Mouse (Mus musculus) embryonic facial prominence, embryonic 15.5 days (tissue): Measurements from ENCODE around the gene Mlh1. TPM values are rescaled to one million over a fixed set of nuclear protein-coding genes. Genes with fewer than 3 reads are reported as not detected.

Experiments
- ATAC-seq: fragments of 200-750 bp; cut with Nextera tagmentation; 2 replicates; pipeline ENCODE4 v1.8.0; 2017; ENCODE audit warnings: low read depth, moderate TSS enrichment; ENCODE audit not compliant: insufficient number of reproducible peaks, low FRiP score, low TSS enrichment
- H3K27ac ChIP-seq: fragments of 300-500 bp; sonication (generic); replicated peaks from 2 replicates; pipeline ENCODE4 v1.5.1; 2015; ENCODE audit warnings: mild to moderate bottlenecking, inconsistent platforms
- H3K27me3 ChIP-seq: fragments of 300-500 bp; sonication (generic); 2 replicates; pipeline ENCODE4 v1.6.1; 2015; ENCODE audit warnings: inconsistent platforms
- H3K36me3 ChIP-seq: fragments of 300-500 bp; sonication (generic); 2 replicates; pipeline ENCODE4 v1.6.1; 2015; ENCODE audit warnings: mild to moderate bottlenecking, inconsistent platforms
- H3K4me1 ChIP-seq: fragments of 300-500 bp; sonication (generic); 2 replicates; pipeline ENCODE4 v1.6.1; 2015; ENCODE audit warnings: inconsistent platforms
- H3K4me2 ChIP-seq: fragments of 300-500 bp; sonication (generic); replicated peaks from 2 replicates; pipeline ENCODE4 v1.6.1; 2015; ENCODE audit warnings: mild to moderate bottlenecking, inconsistent platforms
- H3K4me3 ChIP-seq: fragments of 300-500 bp; sonication (generic); replicated peaks from 2 replicates; pipeline ENCODE4 v1.5.1; 2015; ENCODE audit warnings: mild to moderate bottlenecking, inconsistent platforms
- H3K9ac ChIP-seq: fragments of 300-500 bp; sonication (generic); 2 replicates; pipeline ENCODE4 v1.6.1; 2015; ENCODE audit warnings: inconsistent platforms
- H3K9me3 ChIP-seq: fragments of 300-500 bp; sonication (generic); replicated peaks from 2 replicates; pipeline ENCODE4 v1.6.1; 2016; ENCODE audit warnings: inconsistent platforms
- WGBS: fragments of 180-500 bp; shearing (Covaris S2); methylation state at CpG from one replicate; pipeline ENCODE4 v1.1.7; 2015; 5-methylcytosine and 5-hydroxymethylcytosine counted together
- polyA plus RNA-seq: library from polyadenylated mRNA; unstranded; fragments of >200 nt; fragmentation: Nextera tagmentation; extraction: Ambion mirVana; gene quantifications from 2 replicates; pipeline ENCODE4 v1.2.1, GENCODE M21; 2015

Mlh1 gene
- polyA plus RNA-seq, 1 experiment from 2014 or later: 34.3 TPM

GRCm38 (mm10) chr9:111302196-111302831 lies 30.7 kb upstream of the Mlh1 start:
- no peak overlapping the region for H3K4me2 ChIP-seq
- H3K36me3 ChIP-seq: no peaks in the 10 kb centered on the region
- no peak for ATAC-seq
- H3K4me3 ChIP-seq: no peak overlapping the region
- H3K9ac ChIP-seq: no peak overlapping the region
- no peaks in the 10 kb centered on the region for H3K4me1 ChIP-seq
- H3K27ac ChIP-seq: no peak overlapping the region
- H3K9me3 ChIP-seq: no peaks in the 10 kb centered on the region
- WGBS: 71% methylated on average over 12 of the region's 12 CpGs
- no peaks in the 10 kb centered on the region for H3K27me3 ChIP-seq

DNA sequence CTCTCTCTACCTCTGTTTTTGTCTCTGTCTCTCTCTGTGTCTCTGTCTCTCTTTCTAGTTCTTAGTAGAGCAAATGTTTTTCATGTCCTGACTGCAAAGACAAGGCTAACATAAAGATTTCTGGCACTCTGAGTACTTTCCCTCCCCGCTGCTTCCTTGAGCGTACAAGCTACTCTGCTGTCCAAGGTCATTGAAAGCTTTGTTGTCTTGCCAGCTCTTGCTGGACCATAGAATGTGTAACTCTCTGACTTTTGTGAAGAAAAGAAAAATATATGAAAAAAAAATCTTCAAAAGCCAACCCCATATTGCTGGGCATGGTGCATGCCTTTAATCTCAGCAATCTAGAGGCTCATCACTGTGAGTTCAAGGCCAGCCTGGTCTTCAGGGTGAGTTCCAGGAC lies 27.0 kb upstream of the Mlh1 start:
- H3K4me2 ChIP-seq: no peak overlapping the region
- H3K9ac ChIP-seq: no peak overlapping the region
- no peaks in the 10 kb centered on the region for H3K4me1 ChIP-seq
- H3K4me3 ChIP-seq: no peak overlapping the region
- no peak for ATAC-seq
- WGBS: 95% methylated on average over 2 of the region's 2 CpGs
- no peaks in the 10 kb centered on the region for H3K36me3 ChIP-seq
- H3K27ac ChIP-seq: no peak overlapping the region
- no peaks in the 10 kb centered on the region for H3K9me3 ChIP-seq
- no peaks in the 10 kb centered on the region for H3K27me3 ChIP-seq

DNA sequence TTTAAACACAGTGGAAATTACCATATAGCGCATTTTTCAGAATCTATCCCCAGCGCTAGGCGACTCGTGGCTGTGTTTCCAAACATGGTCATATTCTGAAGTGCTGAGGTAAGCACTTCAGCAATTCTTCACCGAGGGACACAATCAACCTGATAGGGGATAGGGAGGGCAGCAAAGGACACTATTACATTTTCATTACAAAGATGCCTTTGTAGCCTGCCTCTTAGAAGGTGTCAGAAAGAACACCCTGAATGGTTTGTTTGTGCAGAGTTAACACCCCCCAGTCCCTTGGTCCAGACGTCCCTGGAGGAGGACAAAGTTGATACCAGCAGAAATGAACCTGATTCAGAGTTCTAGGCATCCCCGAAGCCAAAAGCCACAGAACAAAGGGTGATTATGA lies 24.8 kb upstream of the Mlh1 start:
- ATAC-seq: no peak
- H3K27me3 ChIP-seq: no peaks in the 10 kb centered on the region
- H3K9me3 ChIP-seq: no peaks in the 10 kb centered on the region
- no peaks in the 10 kb centered on the region for H3K4me1 ChIP-seq
- H3K4me2 ChIP-seq: no peak overlapping the region
- H3K36me3 ChIP-seq: no peaks in the 10 kb centered on the region
- no peak overlapping the region for H3K4me3 ChIP-seq
- WGBS: 75% methylated on average over 7 of the region's 7 CpGs
- no peak overlapping the region for H3K9ac ChIP-seq
- no peak overlapping the region for H3K27ac ChIP-seq

DNA sequence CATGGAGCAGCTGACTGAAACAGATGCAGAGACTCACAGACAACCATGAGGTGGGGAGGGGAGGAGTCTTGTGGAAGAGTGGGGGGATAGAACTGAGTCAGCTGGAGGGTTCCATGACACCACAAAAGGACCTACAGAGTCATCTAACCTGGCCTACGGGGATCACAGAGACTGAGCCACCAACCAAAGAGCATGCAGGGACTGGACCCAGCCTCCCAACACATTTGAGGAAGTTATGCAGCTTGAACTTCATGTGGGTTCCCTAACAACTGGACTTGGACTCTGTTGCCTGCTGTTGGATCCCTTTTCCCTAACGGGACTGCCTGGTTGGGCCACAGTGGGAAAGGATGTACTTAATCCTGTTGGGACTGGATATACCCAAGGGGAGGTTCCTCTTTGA lies 23.7 kb upstream of the Mlh1 start:
- Histone ChIP-seq H3K27ac (no peak overlapping the region), H3K9ac (no peak overlapping the region), H3K9me3 (no peaks in the 10 kb centered on the region), H3K36me3 (no peaks in the 10 kb centered on the region), H3K4me1 (no peaks in the 10 kb centered on the region), H3K27me3 (no peaks in the 10 kb centered on the region), H3K4me2 (no peak overlapping the region), H3K4me3 (no peak overlapping the region)
- WGBS: 59% methylated on average over 2 of the region's 2 CpGs
- no peak for ATAC-seq

- Histone ChIP-seq H3K36me3 (no peaks in the 10 kb centered on the region), H3K4me1 (no peaks in the 10 kb centered on the region; the same call in 1 of the 2 replicates), H3K4me2 (no peak overlapping the region), H3K4me3 (no peak overlapping the region), H3K27ac (no peak overlapping the region), H3K9ac (no peak overlapping the region), H3K27me3 (no peaks in the 10 kb centered on the region), H3K9me3 (no peaks in the 10 kb centered on the region)
- 94% methylated on average over 6 of the region's 6 CpGs for WGBS
- ATAC-seq: no peak
Measured at GRCm38 (mm10) chr9:111294911-111295310, 23.3 kb upstream of the Mlh1 start.

- no peaks in the 10 kb centered on the region for H3K9me3 ChIP-seq
- H3K36me3 ChIP-seq: no peaks in the 10 kb centered on the region
- ATAC-seq: no peak
- no peaks in the 10 kb centered on the region for H3K27me3 ChIP-seq
- H3K4me2 ChIP-seq: no peak overlapping the region
- 80% methylated on average over 4 of the region's 4 CpGs for WGBS
- H3K27ac ChIP-seq: no peak overlapping the region
- H3K4me1 ChIP-seq: peaks cover 6% of the 10 kb centered on the region
- H3K4me3 ChIP-seq: no peak overlapping the region
- H3K9ac ChIP-seq: no peak overlapping the region
Measured at GRCm38 (mm10) chr9:111293234-111293633, 21.6 kb upstream of the Mlh1 start.

DNA sequence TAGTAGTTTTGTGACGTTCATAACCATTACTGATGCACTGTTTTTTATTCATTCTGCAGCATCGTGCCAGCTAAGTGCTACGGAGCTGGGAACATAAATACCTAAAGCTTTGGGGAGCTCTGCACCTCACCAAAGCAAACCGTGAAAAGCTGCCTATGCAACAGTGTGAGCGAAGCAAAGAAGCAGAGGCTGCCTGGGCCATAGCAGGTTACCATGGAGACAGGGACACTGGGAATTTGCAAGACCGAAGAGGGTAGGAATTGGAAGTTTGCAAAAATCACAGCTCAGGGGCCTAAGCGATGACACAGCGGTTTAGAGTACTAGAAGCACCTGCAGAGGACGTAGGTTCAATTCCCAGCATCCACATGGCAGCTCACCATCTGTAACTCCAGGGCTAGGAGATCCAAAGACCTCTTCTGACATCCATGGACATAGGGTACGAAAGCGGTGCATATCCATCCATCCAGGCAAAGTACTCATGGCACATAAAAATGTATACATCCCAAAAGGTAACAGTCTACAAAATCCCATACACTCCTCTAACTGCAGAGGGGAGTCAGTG lies 19.0 kb upstream of the Mlh1 start:
- 72% methylated on average over 11 of the region's 11 CpGs for WGBS
- H3K9ac ChIP-seq: no peak overlapping the region
- H3K4me1 ChIP-seq: peaks cover 6% of the 10 kb centered on the region
- H3K9me3 ChIP-seq: no peaks in the 10 kb centered on the region
- H3K4me3 ChIP-seq: no peak overlapping the region
- H3K27me3 ChIP-seq: no peaks in the 10 kb centered on the region
- H3K36me3 ChIP-seq: no peaks in the 10 kb centered on the region
- no peak overlapping the region for H3K4me2 ChIP-seq
- no peak overlapping the region for H3K27ac ChIP-seq
- ATAC-seq: no peak

- H3K4me3 ChIP-seq: no peak overlapping the region; the same call in 1 of the 2 replicates
- H3K27ac ChIP-seq: no peak overlapping the region
- no peaks in the 10 kb centered on the region for H3K27me3 ChIP-seq
- peaks cover 6% of the 10 kb centered on the region for H3K4me1 ChIP-seq
- peak; percentile 17; the same call in 1 of the 2 replicates for ATAC-seq
- H3K4me2 ChIP-seq: peak overlapping the region; percentile 35
- no peaks in the 10 kb centered on the region for H3K9me3 ChIP-seq
- no peak overlapping the region for H3K9ac ChIP-seq
- no peaks in the 10 kb centered on the region for H3K36me3 ChIP-seq
- WGBS: 13% methylated on average over 21 of the region's 21 CpGs
Measured at GRCm38 (mm10) chr9:111289832-111290339, 18.3 kb upstream of the Mlh1 start.

DNA sequence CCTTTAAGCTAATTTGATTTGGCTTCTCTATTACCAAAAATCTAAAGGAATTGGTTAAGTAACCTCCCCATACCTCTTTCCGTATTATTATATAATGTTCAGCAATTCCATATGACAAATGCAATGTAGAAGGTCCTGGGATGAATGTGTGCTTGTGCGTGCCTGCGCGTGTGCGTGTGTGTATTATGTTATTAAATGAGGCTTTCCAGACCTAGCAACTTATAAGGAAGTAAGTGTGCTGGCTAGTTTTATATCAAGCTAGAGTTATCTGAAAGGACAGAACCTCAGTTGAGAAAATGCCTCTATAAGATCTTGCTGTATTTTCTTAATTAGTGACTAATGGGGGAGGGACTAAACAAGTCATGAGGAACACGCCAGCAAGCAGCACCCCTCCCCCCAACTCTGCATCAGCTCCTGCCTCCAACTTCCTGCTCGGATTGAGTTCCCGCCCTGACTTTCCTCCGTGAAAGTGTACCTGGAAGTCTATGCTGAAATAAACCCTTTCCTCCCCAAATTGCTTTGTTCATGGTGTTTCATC lies 17.8 kb upstream of the Mlh1 start:
- Histone ChIP-seq H3K4me2 (peak overlapping the region; percentile 35), H3K9ac (no peak overlapping the region), H3K4me1 (peaks cover 6% of the 10 kb centered on the region), H3K9me3 (no peaks in the 10 kb centered on the region), H3K27ac (no peak overlapping the region), H3K27me3 (no peaks in the 10 kb centered on the region), H3K4me3 (no peak overlapping the region; the same call in 1 of the 2 replicates), H3K36me3 (no peaks in the 10 kb centered on the region)
- no peak for ATAC-seq
- 40% methylated on average over 9 of the region's 9 CpGs for WGBS

GRCm38 (mm10) chr9:111287956-111288355 lies 16.4 kb upstream of the Mlh1 start:
- ATAC-seq: no peak
- 93% methylated on average over 4 of the region's 4 CpGs for WGBS

DNA sequence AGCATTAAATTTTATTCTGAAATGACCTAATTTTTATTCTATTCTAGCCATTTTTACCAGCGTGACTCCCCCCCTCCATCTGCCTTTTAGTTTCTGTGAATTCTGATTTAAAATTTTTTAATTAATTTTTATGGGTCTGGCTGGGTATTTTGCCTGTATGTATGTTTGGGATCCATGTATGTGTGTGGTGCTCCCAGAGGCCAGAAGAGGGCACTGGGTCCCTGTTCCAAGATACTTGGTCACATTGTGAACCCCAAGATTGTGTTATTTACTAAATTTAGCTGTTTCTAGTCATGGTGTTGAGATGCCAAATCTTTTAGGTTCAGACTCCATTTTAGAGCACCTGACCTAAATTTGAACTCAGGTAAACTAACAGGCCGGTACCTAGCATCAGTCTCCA lies 14.9 kb upstream of the Mlh1 start:
- Histone ChIP-seq H3K9ac (no peak overlapping the region), H3K4me2 (no peak overlapping the region), H3K36me3 (no peaks in the 10 kb centered on the region), H3K9me3 (no peaks in the 10 kb centered on the region), H3K27ac (no peak overlapping the region), H3K4me3 (no peak overlapping the region), H3K4me1 (peaks cover 6% of the 10 kb centered on the region), H3K27me3 (no peaks in the 10 kb centered on the region)
- no peak for ATAC-seq
- 67% methylated on average over 2 of the region's 2 CpGs for WGBS

More at GRCm38 (mm10) chr9:111287956-111288355, 16.4 kb upstream of the Mlh1 start:
- Histone ChIP-seq H3K27ac (no peak overlapping the region), H3K36me3 (no peaks in the 10 kb centered on the region), H3K4me2 (no peak overlapping the region), H3K4me3 (no peak overlapping the region), H3K4me1 (peaks cover 6% of the 10 kb centered on the region), H3K9me3 (no peaks in the 10 kb centered on the region), H3K9ac (no peak overlapping the region), H3K27me3 (no peaks in the 10 kb centered on the region)
